Mouse (Mus musculus): ENCODE data around the gene Gstm1. TPM values are rescaled to one million over a fixed set of nuclear protein-coding genes. Genes with fewer than 3 reads are reported as not detected.
A peak's percentile ranks its signal among the peaks of the same experiment; 100 is the strongest.

Gene Gstm1
- 892 and 954 TPM in 2 replicates for polyA plus RNA-seq (2015; fragmentation: Nextera tagmentation; extraction: Ambion mirVana)

- peak; percentile 97 for DNase-seq (ENCODE audit: low spot score)
- no peaks in the 10 kb centered on the region for H3K27me3 ChIP-seq (ENCODE audit: control insufficient read depth, insufficient read depth, low read length)
- peak within 1 kb of the TSS; percentile 96 for H3K27ac ChIP-seq (replicated peaks)
- no peak for TF ChIP-seq EP300 (optimal IDR thresholded peaks at IDR 0.05)
- TF ChIP-seq CTCF (IDR thresholded peaks at IDR 0.05; ENCODE audit: low read depth), result peak; percentile 98
- under 1% methylated on average over 31 of the region's 31 CpGs for WGBS
- H3K36me3 ChIP-seq (ENCODE audit: control insufficient read depth, insufficient read depth, low read length), result no peaks in the 10 kb centered on the region
- ATAC-seq (ENCODE audit: low FRiP score, low TSS enrichment), result peak; percentile 97
- H3K4me2 ChIP-seq (replicated peaks; ENCODE audit: low read depth), result peak within 1 kb of the TSS; percentile 68
- H3K9ac ChIP-seq (ENCODE audit: low read length), result peak within 1 kb of the TSS; percentile 55
- peak within 1 kb of the TSS; percentile 43 for H3K4me3 ChIP-seq (ENCODE audit: low read depth, low read length)
- H3K4me1 ChIP-seq (replicated peaks; ENCODE audit: control insufficient read depth, insufficient read depth), result peaks cover 6% of the 10 kb centered on the region
- no peaks in the 10 kb centered on the region for H3K9me3 ChIP-seq (ENCODE audit: control insufficient read depth, low read length)
Observed at GRCm38 (mm10) chr3:108017473-108018189, at the start of gene Gstm1. Gene Gstm1 (minus strand): TSS chr3:108017973.

GRCm38 (mm10) chr3:108067370-108067934 lies 49.7 kb upstream of the Gstm1 start:
- H3K9ac ChIP-seq (ENCODE audit: low read length), result no peak overlapping the region
- TF ChIP-seq EP300 (optimal IDR thresholded peaks at IDR 0.05), result no peak
- H3K4me3 ChIP-seq (ENCODE audit: low read depth, low read length), result no peak overlapping the region
- WGBS, result 54% methylated on average over 6 of the region's 6 CpGs
- H3K4me1 ChIP-seq (replicated peaks; ENCODE audit: control insufficient read depth, insufficient read depth), result no peaks in the 10 kb centered on the region
- H3K9me3 ChIP-seq (ENCODE audit: control insufficient read depth, low read length), result no peaks in the 10 kb centered on the region
- H3K27ac ChIP-seq (replicated peaks), result no peak overlapping the region
- ATAC-seq (ENCODE audit: low FRiP score, low TSS enrichment) (peak; percentile 48; the same call in 1 of the 2 replicates), DNase-seq (ENCODE audit: low spot score) (peak; percentile 31)
- H3K27me3 ChIP-seq (ENCODE audit: control insufficient read depth, insufficient read depth, low read length), result no peaks in the 10 kb centered on the region
- H3K4me2 ChIP-seq (replicated peaks; ENCODE audit: low read depth), result no peak overlapping the region
- no peaks in the 10 kb centered on the region for H3K36me3 ChIP-seq (ENCODE audit: control insufficient read depth, insufficient read depth, low read length)

GRCm38 (mm10) chr3:108065551-108065950 lies 47.8 kb upstream of the Gstm1 start:
- DNase-seq (ENCODE audit: low spot score), result peak; percentile 12
- Histone ChIP-seq H3K4me3 (ENCODE audit: low read depth, low read length) (no peak overlapping the region), H3K9ac (ENCODE audit: low read length) (no peak overlapping the region), H3K4me2 (replicated peaks; ENCODE audit: low read depth) (no peak overlapping the region), H3K4me1 (replicated peaks; ENCODE audit: control insufficient read depth, insufficient read depth) (no peaks in the 10 kb centered on the region), H3K27ac (replicated peaks) (no peak overlapping the region), H3K36me3 (ENCODE audit: control insufficient read depth, insufficient read depth, low read length) (no peaks in the 10 kb centered on the region), H3K9me3 (ENCODE audit: control insufficient read depth, low read length) (no peaks in the 10 kb centered on the region), H3K27me3 (ENCODE audit: control insufficient read depth, insufficient read depth, low read length) (no peaks in the 10 kb centered on the region)
- TF ChIP-seq EP300 (optimal IDR thresholded peaks at IDR 0.05) (no peak), CTCF (IDR thresholded peaks at IDR 0.05; ENCODE audit: low read depth) (no peak)
- WGBS, result 72% methylated on average over 9 of the region's 9 CpGs
- ATAC-seq (ENCODE audit: low FRiP score, low TSS enrichment), result no peak

GRCm38 (mm10) chr3:108064672-108065071 lies 46.9 kb upstream of the Gstm1 start:
- TF ChIP-seq CTCF (IDR thresholded peaks at IDR 0.05; ENCODE audit: low read depth) (no peak), EP300 (optimal IDR thresholded peaks at IDR 0.05) (no peak)
- ATAC-seq (ENCODE audit: low FRiP score, low TSS enrichment), result no peak; the same call in 1 of the 2 replicates
- H3K4me1 ChIP-seq (replicated peaks; ENCODE audit: control insufficient read depth, insufficient read depth), result no peaks in the 10 kb centered on the region
- peak; percentile 14 for DNase-seq (ENCODE audit: low spot score)
- no peak overlapping the region for H3K9ac ChIP-seq (ENCODE audit: low read length)
- no peaks in the 10 kb centered on the region for H3K9me3 ChIP-seq (ENCODE audit: control insufficient read depth, low read length)
- no peak overlapping the region for H3K27ac ChIP-seq (replicated peaks)
- no peak overlapping the region for H3K4me3 ChIP-seq (ENCODE audit: low read depth, low read length)
- no peak overlapping the region for H3K4me2 ChIP-seq (replicated peaks; ENCODE audit: low read depth)
- no peaks in the 10 kb centered on the region for H3K36me3 ChIP-seq (ENCODE audit: control insufficient read depth, insufficient read depth, low read length)
- no peaks in the 10 kb centered on the region for H3K27me3 ChIP-seq (ENCODE audit: control insufficient read depth, insufficient read depth, low read length)
- 52% methylated on average over 4 of the region's 4 CpGs for WGBS

- H3K36me3 ChIP-seq (ENCODE audit: control insufficient read depth, insufficient read depth, low read length), result no peaks in the 10 kb centered on the region
- H3K4me2 ChIP-seq (replicated peaks; ENCODE audit: low read depth), result no peak overlapping the region
- no peak overlapping the region for H3K27ac ChIP-seq (replicated peaks)
- no peaks in the 10 kb centered on the region for H3K27me3 ChIP-seq (ENCODE audit: control insufficient read depth, insufficient read depth, low read length)
- H3K4me1 ChIP-seq (replicated peaks; ENCODE audit: control insufficient read depth, insufficient read depth), result no peaks in the 10 kb centered on the region
- H3K9me3 ChIP-seq (ENCODE audit: control insufficient read depth, low read length), result no peaks in the 10 kb centered on the region
- 80% methylated on average over 8 of the region's 8 CpGs for WGBS
- H3K9ac ChIP-seq (ENCODE audit: low read length), result no peak overlapping the region
- no peak for ATAC-seq (ENCODE audit: low FRiP score, low TSS enrichment)
- no peak for TF ChIP-seq CTCF (IDR thresholded peaks at IDR 0.05; ENCODE audit: low read depth)
- no peak for TF ChIP-seq EP300 (optimal IDR thresholded peaks at IDR 0.05)
- no peak overlapping the region for H3K4me3 ChIP-seq (ENCODE audit: low read depth, low read length)
- peak; percentile 11 for DNase-seq (ENCODE audit: low spot score)
Observed at GRCm38 (mm10) chr3:108062648-108063047, 44.9 kb upstream of the Gstm1 start.

- no peak overlapping the region for H3K4me2 ChIP-seq (replicated peaks; ENCODE audit: low read depth)
- WGBS, result 12% methylated on average over 7 of the region's 7 CpGs
- H3K9me3 ChIP-seq (ENCODE audit: control insufficient read depth, low read length), result no peaks in the 10 kb centered on the region
- no peaks in the 10 kb centered on the region for H3K4me1 ChIP-seq (replicated peaks; ENCODE audit: control insufficient read depth, insufficient read depth)
- peak; percentile 49 for ATAC-seq (ENCODE audit: low FRiP score, low TSS enrichment)
- no peak overlapping the region for H3K27ac ChIP-seq (replicated peaks)
- TF ChIP-seq CTCF (IDR thresholded peaks at IDR 0.05; ENCODE audit: low read depth), result peak; percentile 85
- TF ChIP-seq EP300 (optimal IDR thresholded peaks at IDR 0.05), result no peak
- peak; percentile 60 for DNase-seq (ENCODE audit: low spot score)
- H3K27me3 ChIP-seq (ENCODE audit: control insufficient read depth, insufficient read depth, low read length), result no peaks in the 10 kb centered on the region
- no peaks in the 10 kb centered on the region for H3K36me3 ChIP-seq (ENCODE audit: control insufficient read depth, insufficient read depth, low read length)
- no peak overlapping the region for H3K4me3 ChIP-seq (ENCODE audit: low read depth, low read length)
- H3K9ac ChIP-seq (ENCODE audit: low read length), result no peak overlapping the region
Observed at GRCm38 (mm10) chr3:108061420-108061819, 43.6 kb upstream of the Gstm1 start.
